Mouse (Mus musculus) stomach, postnatal 0 days (tissue): Measurements from ENCODE around the gene Twf2. TPM values are rescaled to one million over a fixed set of nuclear protein-coding genes. Genes with fewer than 3 reads are reported as not detected.

ENCODE experiments used
- ATAC-seq: fragments of 200-750 bp; cut with Nextera tagmentation; 2 replicates; pipeline ENCODE4 v1.8.0; 2017; ENCODE audit not compliant: low FRiP score, low TSS enrichment
- DNase-seq: peaks from one replicate; pipeline ENCODE4 v3.0.0-alpha.2; 2016; ENCODE audit warnings: low spot score
- H3K27ac ChIP-seq: fragments of 300-500 bp; sonication (generic); replicated peaks from 2 replicates; pipeline ENCODE4 v1.5.1; 2014; ENCODE audit warnings: mild to moderate bottlenecking, control low read depth
- H3K27me3 ChIP-seq: fragments of 300-500 bp; sonication (generic); 2 replicates; pipeline ENCODE4 v1.6.1; 2014; ENCODE audit warnings: low read length; ENCODE audit not compliant: control insufficient read depth, insufficient read depth
- H3K36me3 ChIP-seq: fragments of 300-500 bp; sonication (generic); 2 replicates; pipeline ENCODE4 v1.6.1; 2014; ENCODE audit warnings: low read length, mixed read lengths; ENCODE audit not compliant: control insufficient read depth, insufficient read depth
- H3K4me1 ChIP-seq: fragments of 300-500 bp; sonication (generic); replicated peaks from 2 replicates; pipeline ENCODE4 v1.6.1; 2014; ENCODE audit warnings: antibody characterized with exemption; ENCODE audit not compliant: control insufficient read depth, insufficient read depth
- H3K4me2 ChIP-seq: fragments of 300-500 bp; sonication (generic); replicated peaks from 2 replicates; pipeline ENCODE4 v1.6.1; 2014; ENCODE audit warnings: low read depth, mild to moderate bottlenecking, control low read depth, moderate library complexity
- H3K4me3 ChIP-seq: fragments of 300-500 bp; sonication (generic); 2 replicates; pipeline ENCODE4 v1.5.1; 2014; ENCODE audit warnings: low read depth, low read length, control low read depth
- H3K9ac ChIP-seq: fragments of 300-500 bp; sonication (generic); 2 replicates; pipeline ENCODE4 v1.6.1; 2014; ENCODE audit warnings: mild to moderate bottlenecking, low read length, control low read depth, mixed read lengths
- H3K9me3 ChIP-seq: fragments of 300-500 bp; sonication (generic); 2 replicates; pipeline ENCODE4 v1.6.1; 2016; ENCODE audit warnings: low read length; ENCODE audit not compliant: control insufficient read depth
- CTCF ChIP-seq: IDR thresholded peaks from 2 replicates; pipeline ENCODE4 v1.5.1; 2016; ENCODE audit warnings: antibody characterized with exemption, low read depth, mild to moderate bottlenecking, moderate library complexity
- EP300 ChIP-seq: optimal IDR thresholded peaks from 2 replicates; pipeline ENCODE3; 2016; ENCODE audit warnings: antibody characterized with exemption
- WGBS: fragments of 180-500 bp; shearing (Covaris S2); extraction: QIAGEN DNeasy Blood & Tissue Kit; methylation state at CpG from one replicate; pipeline ENCODE4 v1.1.7; 2014; 5-methylcytosine and 5-hydroxymethylcytosine counted together
- polyA plus RNA-seq: library from polyadenylated mRNA; unstranded; fragments of >200 nt; fragmentation: Nextera tagmentation; extraction: Ambion mirVana; gene quantifications from 2 replicates; pipeline ENCODE4 v1.2.1, GENCODE M21; 2015

Twf2 gene
- polyA plus RNA-seq, 1 experiment from 2014 or later = 27.7 TPM

DNA sequence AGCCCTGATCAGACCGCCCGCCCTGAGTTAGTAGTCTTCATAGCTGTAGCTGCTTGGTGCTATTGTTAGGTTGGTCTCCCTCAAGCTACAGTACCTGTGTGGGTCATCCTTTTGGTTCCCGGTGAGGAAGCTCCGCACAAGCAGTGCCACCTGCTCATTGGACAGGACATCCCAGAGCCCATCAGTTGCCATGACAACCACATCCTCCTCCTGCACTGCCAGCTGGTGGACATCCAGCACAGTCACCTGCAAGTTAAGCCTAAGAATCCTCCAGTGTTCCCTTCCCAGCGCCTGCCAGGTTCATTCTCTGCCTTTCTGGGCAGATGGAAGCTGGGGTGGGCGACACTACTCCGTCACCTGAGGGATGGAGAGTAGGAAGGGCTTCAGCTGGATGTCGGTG lies 7.2 kb upstream of the Twf2 start:
- no peak overlapping the region for H3K4me3 ChIP-seq
- no peaks in the 10 kb centered on the region for H3K4me1 ChIP-seq
- ATAC-seq (no peak), DNase-seq (no peak)
- H3K4me2 ChIP-seq = no peak overlapping the region
- H3K9ac ChIP-seq = no peak overlapping the region
- H3K36me3 ChIP-seq = 0 out of 2 replicates have a peak, but pooled peaks cover 8% of the 10 kb centered on the region
- no peaks in the 10 kb centered on the region for H3K9me3 ChIP-seq
- WGBS = 79% methylated on average over 8 of the region's 8 CpGs
- H3K27ac ChIP-seq = no peak overlapping the region
- no peak for TF ChIP-seq CTCF
- no peak for TF ChIP-seq EP300
- no peaks in the 10 kb centered on the region for H3K27me3 ChIP-seq

DNA sequence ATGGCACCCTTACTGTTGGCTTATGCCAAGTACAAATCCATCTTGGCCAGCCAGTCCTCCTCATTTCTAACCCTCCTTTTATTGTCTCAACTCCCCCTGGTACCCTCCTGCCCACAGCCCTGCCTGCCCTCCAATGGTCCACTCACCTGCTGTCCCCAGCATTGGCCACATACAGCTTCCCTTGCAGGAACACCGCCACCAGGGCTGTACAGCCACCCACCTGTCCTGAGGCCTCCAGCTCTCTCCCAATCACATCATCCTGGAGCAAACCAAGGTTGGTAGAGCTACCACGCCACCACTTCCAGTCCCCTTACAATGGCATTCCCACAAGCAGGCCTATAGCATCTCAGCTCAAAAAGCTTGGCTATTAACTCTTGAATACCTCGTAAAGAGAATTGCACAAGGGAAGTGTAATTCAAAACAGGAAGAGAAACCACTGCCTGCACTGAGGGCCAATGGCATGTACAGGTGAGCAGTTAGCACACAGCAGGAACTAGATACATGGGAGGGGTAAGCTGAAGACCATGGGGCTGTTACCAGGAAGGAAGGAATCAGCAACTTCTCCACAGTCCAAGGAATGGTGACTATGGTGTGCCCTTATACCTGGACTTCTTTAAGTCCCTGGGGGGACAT lies 5.7 kb upstream of the Twf2 start:
- no peak overlapping the region for H3K9ac ChIP-seq
- no peaks in the 10 kb centered on the region for H3K9me3 ChIP-seq
- H3K27me3 ChIP-seq = no peaks in the 10 kb centered on the region
- H3K4me2 ChIP-seq = no peak overlapping the region
- ATAC-seq (no peak), DNase-seq (no peak)
- no peak overlapping the region for H3K27ac ChIP-seq
- no peaks in the 10 kb centered on the region for H3K36me3 ChIP-seq
- H3K4me3 ChIP-seq = no peak overlapping the region
- no peak for TF ChIP-seq EP300
- TF ChIP-seq CTCF = no peak
- no peaks in the 10 kb centered on the region for H3K4me1 ChIP-seq
- WGBS = 88% methylated on average over 3 of the region's 3 CpGs

DNA sequence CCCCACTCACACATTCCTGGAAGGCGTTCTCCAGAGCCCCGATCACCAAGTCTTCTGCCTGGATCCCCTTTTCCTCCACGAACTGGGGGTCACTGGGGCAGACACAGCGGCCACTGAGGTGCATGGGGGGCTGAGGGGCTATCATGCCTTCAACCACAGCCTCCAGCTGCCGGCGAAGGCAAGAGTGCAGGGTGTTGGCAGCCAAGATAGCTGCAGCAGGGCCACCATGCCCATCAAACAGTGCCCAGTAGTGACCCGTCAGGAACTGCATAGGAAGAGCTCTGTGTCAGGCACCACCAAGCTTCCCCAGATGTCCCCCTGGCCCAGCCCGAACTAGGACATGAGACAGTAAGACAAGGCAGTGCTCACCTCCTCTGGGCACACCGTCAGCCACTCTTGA lies 5.2 kb upstream of the Twf2 start:
- Histone ChIP-seq H3K9ac (0 out of 2 replicates have a peak overlapping the region, but pooled peaks have one; percentile 13), H3K4me1 (no peaks in the 10 kb centered on the region), H3K27ac (no peak overlapping the region), H3K4me3 (no peak overlapping the region), H3K27me3 (no peaks in the 10 kb centered on the region), H3K4me2 (no peak overlapping the region), H3K36me3 (no peaks in the 10 kb centered on the region), H3K9me3 (no peaks in the 10 kb centered on the region)
- ATAC-seq = no peak
- TF ChIP-seq CTCF (no peak), EP300 (no peak)
- WGBS = 89% methylated on average over 9 of the region's 9 CpGs
- DNase-seq = no peak

DNA sequence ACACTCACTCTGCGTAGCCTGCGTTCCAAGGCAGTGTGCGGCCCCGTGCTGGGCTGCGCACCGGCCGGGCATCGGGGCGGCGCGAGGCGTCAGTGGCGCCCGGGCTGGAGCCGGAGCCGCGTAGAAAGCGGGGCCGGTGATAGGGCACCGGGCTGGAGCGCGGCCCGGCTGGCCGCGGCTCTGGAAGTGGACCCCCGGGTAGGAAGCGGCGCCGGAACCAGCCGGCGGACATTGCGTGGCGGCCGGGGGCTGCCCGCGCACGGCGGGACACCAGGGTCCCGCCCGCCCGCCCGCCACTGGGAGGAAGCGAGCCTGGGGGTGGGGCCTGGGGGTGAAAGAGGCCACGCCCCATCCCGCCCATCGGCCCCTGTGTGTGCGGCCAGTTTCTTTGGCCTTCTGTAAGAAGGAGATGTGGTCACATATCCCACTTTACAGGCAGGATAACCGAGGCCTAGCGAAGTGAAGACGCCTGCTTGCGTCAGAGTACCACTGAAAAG lies 3.9 kb upstream of the Twf2 start:
- no peaks in the 10 kb centered on the region for H3K36me3 ChIP-seq
- no peaks in the 10 kb centered on the region for H3K9me3 ChIP-seq
- peak overlapping the region; percentile 64 for H3K4me2 ChIP-seq
- TF ChIP-seq CTCF (no peak), EP300 (no peak)
- H3K9ac ChIP-seq = peak overlapping the region; percentile 72
- no peaks in the 10 kb centered on the region for H3K27me3 ChIP-seq
- H3K27ac ChIP-seq = peak overlapping the region; percentile 69
- under 1% methylated on average over 29 of the region's 51 CpGs for WGBS
- DNase-seq = peak; percentile 80
- 0 out of 2 replicates have a peak, but pooled peaks cover 2% of the 10 kb centered on the region for H3K4me1 ChIP-seq
- peak; percentile 55; the same call in 1 of the 2 replicates for ATAC-seq
- H3K4me3 ChIP-seq = peak overlapping the region; percentile 64

DNA sequence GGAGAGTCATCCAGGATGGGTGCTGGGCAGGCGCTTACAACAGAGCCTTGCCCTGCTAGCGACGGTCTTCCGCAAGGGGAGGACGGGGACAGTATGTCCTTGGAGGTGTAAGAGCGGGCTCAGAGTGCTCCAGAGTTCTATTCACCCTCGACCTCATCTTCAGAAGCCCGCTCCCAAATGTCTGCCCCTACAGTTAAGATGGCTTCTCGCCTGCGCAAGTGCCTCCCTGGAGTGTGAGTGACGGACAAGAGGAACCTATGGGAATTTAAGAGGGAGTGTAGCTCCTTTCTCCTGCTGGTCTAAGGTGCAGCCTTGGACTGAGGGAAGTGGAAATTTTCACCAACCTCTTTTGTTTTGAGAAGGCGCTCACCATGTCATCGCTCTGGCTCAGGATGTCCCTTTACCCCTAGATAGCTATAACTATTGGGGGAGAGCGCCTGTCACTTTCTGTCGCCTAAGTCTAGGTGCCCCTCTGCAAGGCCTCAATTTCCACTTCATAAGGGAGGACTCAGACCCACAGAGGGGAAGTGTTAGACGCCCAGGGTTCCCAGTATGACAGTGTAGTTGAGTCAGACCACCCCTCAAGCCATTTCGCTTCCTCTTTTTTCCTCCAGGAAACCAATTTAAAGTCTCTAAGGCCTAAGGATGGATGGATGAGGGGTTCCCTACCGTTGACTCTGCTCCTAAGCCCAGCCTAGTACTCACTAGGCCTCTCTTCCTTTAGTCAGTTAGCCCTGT lies 3.2 kb upstream of the Twf2 start, which contains the start of gene Ppm1m:
TSS of gene Ppm1m (minus strand) at position 212 of the 738 bp plus-strand sequence.
- ATAC-seq (no peak), DNase-seq (no peak)
- Histone ChIP-seq H3K9me3 (no peaks in the 10 kb centered on the region), H3K9ac (peak within 1 kb of the TSS; percentile 72), H3K4me1 (0 out of 2 replicates have a peak, but pooled peaks cover 5% of the 10 kb centered on the region), H3K4me2 (peak within 1 kb of the TSS; percentile 64), H3K4me3 (peak within 1 kb of the TSS; percentile 64), H3K27me3 (no peaks in the 10 kb centered on the region), H3K27ac (peak within 1 kb of the TSS; percentile 69), H3K36me3 (no peaks in the 10 kb centered on the region)
- 54% methylated on average over 18 of the region's 18 CpGs for WGBS
- TF ChIP-seq CTCF = no peak
- no peak for TF ChIP-seq EP300
